Mouse (Mus musculus) MEL-GATA-1-ER (cell line): ENCODE results near the gene Pard3b.

Experiments
- DNase-seq: peaks from one replicate; pipeline ENCODE4 v3.0.0-alpha.2; 2012; ENCODE audit warnings: low read depth; ENCODE audit errors: extremely low read depth

The Pard3b gene

GRCm38 (mm10) chr1:62631511-62632305, 993.1 kb downstream of the Pard3b start:
- DNase-seq: no peak

GRCm38 (mm10) chr1:62632886-62633285, 994.3 kb downstream of the Pard3b start:
- DNase-seq: no peak

DNA sequence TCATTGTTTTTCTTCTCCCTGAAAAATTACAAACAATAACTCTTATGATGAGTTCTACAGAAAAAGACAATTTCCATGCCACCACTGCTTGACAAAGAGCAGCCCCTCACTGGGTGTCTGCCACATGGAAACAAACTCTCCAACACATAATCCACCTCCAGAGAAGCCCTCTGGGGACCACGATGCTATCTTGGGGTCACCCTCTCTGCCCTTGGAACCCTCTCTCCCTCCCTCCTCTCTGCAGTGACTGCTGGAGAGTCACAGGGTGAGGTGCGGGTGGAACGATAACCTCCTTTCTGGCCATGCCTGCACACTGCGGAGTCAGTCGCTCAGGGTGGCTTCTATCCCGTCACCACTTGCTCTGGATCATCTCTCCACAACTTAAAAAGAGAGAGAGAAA, 996.6 kb downstream of the Pard3b start:
- DNase-seq: no peak

- no peak for DNase-seq
Measured at GRCm38 (mm10) chr1:62636906-62637673, 998.5 kb downstream of the Pard3b start.

GRCm38 (mm10) chr1:62639012-62639411, 1000.4 kb downstream of the Pard3b start:
- DNase-seq: no peak

DNA sequence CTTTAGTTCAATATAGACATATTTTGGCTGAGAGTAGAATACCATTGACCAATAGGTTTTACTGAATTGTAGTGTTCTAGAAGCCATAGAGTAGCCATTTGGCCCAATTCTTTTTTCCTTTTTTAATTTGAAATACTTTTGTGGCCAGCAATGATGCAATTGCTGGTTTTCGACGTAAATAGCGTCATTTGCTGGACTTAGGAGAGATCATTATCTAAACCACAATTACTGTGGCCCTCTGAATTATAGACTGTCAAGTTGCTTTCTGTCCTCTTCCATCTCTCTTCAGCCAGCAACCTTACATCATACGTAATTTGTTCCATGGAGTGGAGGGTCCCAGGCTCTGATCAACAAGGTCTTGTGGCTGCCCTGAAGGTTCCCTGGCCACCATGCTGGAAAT, 1000.8 kb downstream of the Pard3b start:
- no peak for DNase-seq

- no peak for DNase-seq
Measured at GRCm38 (mm10) chr1:62644631-62645278, 1006.1 kb downstream of the Pard3b start.

DNA sequence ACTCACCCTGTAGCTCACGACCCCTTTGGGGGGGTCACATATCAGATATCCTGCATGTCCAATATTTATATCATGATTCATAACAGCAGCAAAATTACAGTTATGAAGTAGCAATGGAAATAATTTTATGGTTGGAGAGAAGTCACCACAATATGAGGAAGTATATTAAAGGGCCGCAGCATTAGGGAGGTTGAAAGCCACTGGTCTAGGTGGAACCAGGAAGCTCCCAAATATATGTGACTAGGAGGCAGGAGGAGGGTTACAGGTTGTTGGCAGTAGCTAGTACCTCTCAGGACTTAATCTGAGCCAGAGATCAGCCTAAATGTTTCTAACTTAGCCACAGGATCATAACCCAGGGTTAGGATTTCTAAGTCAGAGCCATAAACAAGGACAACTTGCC, 1008.2 kb downstream of the Pard3b start:
- DNase-seq: no peak

GRCm38 (mm10) chr1:62648116-62648515, 1009.5 kb downstream of the Pard3b start:
- no peak for DNase-seq

- DNase-seq: no peak
Measured at GRCm38 (mm10) chr1:62648591-62648990, 1010.0 kb downstream of the Pard3b start.

- DNase-seq: no peak
Measured at GRCm38 (mm10) chr1:62650491-62650890, 1011.9 kb downstream of the Pard3b start.

DNA sequence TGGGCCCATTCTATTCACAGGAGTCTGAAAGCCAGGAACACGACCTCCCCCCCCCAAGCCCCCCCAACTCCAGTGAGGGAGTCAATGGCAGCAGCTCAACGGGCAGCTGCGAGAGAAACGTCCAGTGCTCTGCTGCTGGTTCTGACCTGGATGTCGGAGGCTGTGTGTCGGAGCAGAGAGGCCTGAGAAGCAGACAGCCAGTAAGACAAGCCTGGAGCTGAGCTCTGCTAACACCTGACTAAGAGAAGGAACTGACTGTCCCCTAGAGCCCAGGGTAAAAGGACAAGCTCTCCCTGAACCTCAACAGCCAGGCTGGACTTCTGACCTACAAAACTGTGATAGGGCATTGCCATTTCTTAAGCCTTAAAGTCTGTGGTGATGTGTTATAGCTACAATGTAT, 1015.8 kb downstream of the Pard3b start:
- no peak for DNase-seq

DNA sequence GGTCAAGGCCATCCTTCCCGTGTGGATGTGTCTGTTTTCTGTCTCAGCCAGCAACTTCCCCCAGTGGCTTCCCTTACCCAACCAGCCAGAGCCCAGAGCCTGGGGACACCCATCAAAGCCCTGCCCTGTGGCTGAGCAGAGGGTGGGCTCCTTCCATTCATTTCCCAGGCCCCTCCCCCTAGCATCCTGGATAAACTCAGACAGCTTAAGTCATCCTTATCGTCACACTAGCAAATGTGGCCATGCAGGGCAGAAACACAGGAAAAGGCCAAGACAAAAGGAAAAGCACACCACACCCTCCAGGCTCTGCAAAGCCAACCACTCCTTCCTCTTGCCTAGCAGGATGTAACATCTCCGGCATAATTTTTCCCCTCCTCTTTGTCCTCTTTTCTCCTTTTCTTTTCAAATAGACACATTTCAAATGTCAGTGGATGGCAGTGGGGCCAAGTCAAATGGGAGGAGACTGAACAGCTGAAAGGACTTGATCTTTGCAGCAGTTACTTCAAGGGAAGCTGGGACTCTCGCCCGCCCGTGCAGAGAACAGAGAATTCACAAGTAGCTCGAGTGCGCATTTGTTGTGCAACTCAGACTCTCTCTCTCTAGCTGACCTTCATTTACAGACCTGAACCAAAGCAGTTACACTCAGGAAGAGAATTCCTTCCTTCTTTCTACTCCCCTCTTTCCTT, 1026.5 kb downstream of the Pard3b start:
- DNase-seq: no peak

GRCm38 (mm10) chr1:62665771-62666730, 1027.4 kb downstream of the Pard3b start:
- DNase-seq: no peak

GRCm38 (mm10) chr1:62666780-62667179, 1028.2 kb downstream of the Pard3b start:
- no peak for DNase-seq

DNA sequence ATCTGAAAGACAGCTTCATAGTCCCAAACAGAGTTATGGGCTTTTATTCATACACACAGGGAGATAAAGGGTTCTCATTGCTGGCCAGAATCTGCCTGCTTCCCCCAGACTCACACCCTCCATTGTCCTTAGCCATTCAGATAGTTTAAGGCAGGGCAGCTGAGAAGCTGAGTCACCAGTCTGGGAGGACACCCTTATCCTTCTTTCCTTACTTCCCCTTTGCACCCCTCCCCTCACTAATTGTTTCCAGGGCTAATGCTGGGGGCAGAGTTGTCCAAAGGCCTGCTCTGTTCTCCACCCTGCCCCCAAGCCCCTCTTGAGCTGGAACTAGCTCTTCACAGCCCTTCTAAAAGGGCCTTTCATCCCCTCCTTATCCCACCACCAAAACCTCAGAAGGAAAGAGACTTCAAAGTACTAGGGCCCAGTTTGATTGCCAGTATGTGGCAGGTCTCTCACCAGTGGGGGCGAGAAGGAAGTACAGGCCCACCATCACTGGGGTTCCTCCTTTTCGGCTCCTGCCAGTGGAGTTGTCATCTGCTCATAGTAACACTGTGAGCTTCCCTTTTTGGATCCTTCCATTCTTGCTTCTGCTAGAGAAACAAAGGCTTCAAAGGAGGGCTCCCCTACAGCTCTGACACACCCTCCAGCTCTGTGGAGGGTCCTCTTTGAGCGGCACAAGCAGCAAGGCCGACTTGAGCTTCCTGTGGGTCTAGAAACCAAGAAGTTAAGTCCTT, 1040.2 kb downstream of the Pard3b start:
- no peak for DNase-seq

- DNase-seq: no peak
Measured at GRCm38 (mm10) chr1:62679466-62679865, 1040.8 kb downstream of the Pard3b start.

GRCm38 (mm10) chr1:62682456-62683385, 1044.1 kb downstream of the Pard3b start:
- no peak for DNase-seq

DNA sequence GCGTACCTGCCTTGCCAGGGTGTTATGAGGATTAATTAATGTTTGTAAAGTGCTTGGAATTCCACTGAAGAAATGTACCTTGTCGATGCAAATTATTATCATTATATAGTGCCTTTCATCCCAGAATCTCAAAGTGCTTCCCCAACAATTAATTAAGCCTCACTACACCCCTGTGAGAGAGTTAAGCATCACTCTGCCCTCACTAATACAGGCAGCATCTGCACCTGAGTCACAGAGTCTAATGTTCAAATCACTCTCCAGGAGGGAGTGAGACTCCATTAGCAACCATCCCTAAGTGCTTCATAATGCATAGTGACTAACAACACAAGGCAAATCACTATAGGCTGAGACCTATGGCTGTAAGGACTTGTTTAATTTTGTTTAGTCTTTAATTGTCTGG, 1044.9 kb downstream of the Pard3b start:
- DNase-seq: no peak
